Mouse (Mus musculus): ENCODE results near the gene Rad51ap2. TPM values are rescaled to one million over a fixed set of nuclear protein-coding genes. Genes with fewer than 3 reads are reported as not detected.
A peak's percentile ranks its signal among the peaks of the same experiment; 100 is the strongest.

The Rad51ap2 gene
- polyA plus RNA-seq (2015; fragmentation: Nextera tagmentation; extraction: Ambion mirVana), result 0.43 and 0.46 TPM in 2 replicates

GRCm38 (mm10) chr12:11455549-11456194, at the start of gene Rad51ap2:
Gene Rad51ap2, plus strand, starts transcription at chr12:11456079.
- peak; percentile 100 for ATAC-seq (ENCODE audit: borderline replicate concordance, extremely low read depth, low FRiP score, low TSS enrichment)
- peak within 1 kb of the TSS; percentile 51 for H3K9ac ChIP-seq
- peaks cover 11% of the 10 kb centered on the region for H3K27me3 ChIP-seq
- no peaks in the 10 kb centered on the region for H3K9me3 ChIP-seq
- 1% methylated on average over 36 of the region's 40 CpGs for WGBS
- no peak within 1 kb of the TSS for H3K27ac ChIP-seq
- peaks cover 5% of the 10 kb centered on the region; the same call in 1 of the 2 replicates for H3K4me1 ChIP-seq
- H3K4me3 ChIP-seq, result peak within 1 kb of the TSS; percentile 54
- no peaks in the 10 kb centered on the region for H3K36me3 ChIP-seq
- H3K4me2 ChIP-seq, result peak within 1 kb of the TSS; percentile 97

DNA sequence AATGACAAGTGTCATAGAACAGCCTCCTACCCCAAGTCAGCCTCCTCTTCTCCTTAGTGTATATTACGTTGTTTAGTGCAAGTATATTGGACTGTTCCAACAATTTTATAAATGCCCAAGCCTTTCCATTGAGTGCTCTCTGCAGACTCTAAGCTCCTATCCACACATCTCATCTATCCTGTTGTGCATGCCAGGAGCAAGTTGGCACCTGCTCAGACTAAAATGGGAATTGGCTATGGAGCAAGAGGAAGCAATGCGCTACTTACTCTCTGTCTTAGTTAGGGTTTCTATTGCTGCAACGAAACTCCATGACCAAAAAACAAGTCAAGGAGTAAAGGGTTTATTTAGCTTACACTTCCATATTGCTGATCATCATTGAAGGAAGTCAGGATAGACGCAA, 48.2 kb upstream of the Rad51ap2 start:
- H3K4me3 ChIP-seq, result no peak overlapping the region
- no peaks in the 10 kb centered on the region for H3K9me3 ChIP-seq
- no peaks in the 10 kb centered on the region for H3K36me3 ChIP-seq
- no peak overlapping the region for H3K27ac ChIP-seq
- no peaks in the 10 kb centered on the region for H3K27me3 ChIP-seq
- no peak overlapping the region for H3K4me2 ChIP-seq
- H3K4me1 ChIP-seq, result no peaks in the 10 kb centered on the region
- WGBS, result 83% methylated on average over 4 of the region's 4 CpGs
- H3K9ac ChIP-seq, result no peak overlapping the region
- no peak for ATAC-seq (ENCODE audit: borderline replicate concordance, extremely low read depth, low FRiP score, low TSS enrichment)

DNA sequence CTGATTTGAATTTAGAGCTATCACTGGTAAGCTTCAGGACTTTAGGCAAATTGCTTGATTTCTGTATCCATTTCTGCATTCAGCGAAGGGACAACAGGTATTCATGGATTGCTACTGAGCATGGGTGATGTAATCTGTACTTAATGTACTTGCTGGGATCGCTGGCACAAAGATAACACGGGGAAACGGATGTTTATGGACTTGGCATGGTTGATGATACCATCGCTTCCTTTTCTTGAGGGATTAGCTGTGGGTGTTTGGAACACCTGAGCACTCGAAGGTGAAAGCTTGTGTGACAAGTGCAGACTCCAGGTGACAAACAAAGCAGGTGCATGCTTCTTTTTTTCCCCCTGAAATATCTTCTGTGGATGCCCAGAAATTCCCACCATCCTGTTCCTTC, 37.8 kb upstream of the Rad51ap2 start:
- no peaks in the 10 kb centered on the region for H3K27me3 ChIP-seq
- H3K36me3 ChIP-seq, result no peaks in the 10 kb centered on the region
- no peaks in the 10 kb centered on the region for H3K9me3 ChIP-seq
- no peak overlapping the region for H3K4me3 ChIP-seq
- WGBS, result 63% methylated on average over 6 of the region's 6 CpGs
- no peak overlapping the region for H3K27ac ChIP-seq
- H3K9ac ChIP-seq, result no peak overlapping the region
- no peak for ATAC-seq (ENCODE audit: borderline replicate concordance, extremely low read depth, low FRiP score, low TSS enrichment)
- H3K4me2 ChIP-seq, result no peak overlapping the region
- no peaks in the 10 kb centered on the region for H3K4me1 ChIP-seq

DNA sequence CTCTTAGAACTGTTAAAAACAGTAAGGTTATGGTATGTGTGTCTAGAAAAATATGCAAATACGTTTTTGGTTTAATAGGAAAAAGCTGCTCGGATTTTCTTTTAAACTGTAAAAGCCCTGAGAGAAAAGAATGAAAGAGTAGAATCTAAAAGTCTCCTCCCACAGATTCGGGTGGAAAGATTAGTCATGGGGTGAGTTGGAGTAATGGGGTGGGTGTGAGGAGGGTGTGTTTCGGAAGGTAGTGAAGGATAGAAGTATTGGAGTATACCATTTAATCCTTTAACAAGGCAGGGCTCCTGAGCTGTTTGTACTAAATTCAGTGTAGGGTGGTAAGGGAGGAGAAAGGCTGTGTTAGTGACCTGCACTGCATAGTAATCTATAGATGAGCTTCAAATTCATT, 28.5 kb upstream of the Rad51ap2 start:
- ATAC-seq (ENCODE audit: borderline replicate concordance, extremely low read depth, low FRiP score, low TSS enrichment), result no peak
- no peaks in the 10 kb centered on the region for H3K9me3 ChIP-seq
- H3K4me1 ChIP-seq, result no peaks in the 10 kb centered on the region
- H3K27ac ChIP-seq, result no peak overlapping the region
- no peaks in the 10 kb centered on the region for H3K36me3 ChIP-seq
- 63% methylated on average over 4 of the region's 4 CpGs for WGBS
- H3K4me3 ChIP-seq, result no peak overlapping the region
- no peak overlapping the region for H3K4me2 ChIP-seq
- H3K27me3 ChIP-seq, result no peaks in the 10 kb centered on the region
- no peak overlapping the region for H3K9ac ChIP-seq

- Histone ChIP-seq H3K27me3 (peaks cover 38% of the 10 kb centered on the region), H3K9ac (no peak overlapping the region), H3K4me2 (no peak overlapping the region), H3K4me3 (no peak overlapping the region), H3K4me1 (peaks cover 14% of the 10 kb centered on the region), H3K36me3 (no peaks in the 10 kb centered on the region), H3K27ac (no peak overlapping the region), H3K9me3 (no peaks in the 10 kb centered on the region)
- ATAC-seq (ENCODE audit: borderline replicate concordance, extremely low read depth, low FRiP score, low TSS enrichment), result no peak
- 93% methylated on average over 1 of the region's 1 CpGs for WGBS
Observed at GRCm38 (mm10) chr12:11433126-11433525, 22.8 kb upstream of the Rad51ap2 start.

DNA sequence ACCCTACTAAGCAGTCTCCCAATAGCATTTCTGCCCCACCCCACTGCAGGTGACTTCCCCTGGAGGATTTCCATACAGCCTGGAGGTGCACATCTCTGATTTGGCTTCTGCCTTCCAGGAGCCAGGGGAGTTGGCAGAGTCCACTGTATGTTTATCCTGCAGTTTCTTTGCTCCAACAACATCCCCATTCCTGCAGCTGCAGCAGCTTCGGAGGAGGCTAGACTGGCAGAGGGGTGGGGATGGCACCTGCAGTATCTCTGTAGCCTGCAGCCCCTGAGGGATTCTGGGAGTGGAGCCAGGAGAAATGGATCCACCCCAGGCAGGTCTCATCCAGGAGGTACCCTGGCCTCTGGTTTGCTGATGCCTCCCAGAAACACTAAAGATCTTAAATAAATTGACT, 22.2 kb upstream of the Rad51ap2 start:
- no peaks in the 10 kb centered on the region for H3K9me3 ChIP-seq
- WGBS, result 55% methylated on average over 1 of the region's 1 CpGs
- no peak for ATAC-seq (ENCODE audit: borderline replicate concordance, extremely low read depth, low FRiP score, low TSS enrichment)
- H3K9ac ChIP-seq, result no peak overlapping the region
- H3K4me1 ChIP-seq, result peaks cover 14% of the 10 kb centered on the region
- H3K4me3 ChIP-seq, result no peak overlapping the region
- H3K36me3 ChIP-seq, result no peaks in the 10 kb centered on the region
- H3K27ac ChIP-seq, result no peak overlapping the region
- H3K4me2 ChIP-seq, result no peak overlapping the region
- peaks cover 44% of the 10 kb centered on the region for H3K27me3 ChIP-seq

DNA sequence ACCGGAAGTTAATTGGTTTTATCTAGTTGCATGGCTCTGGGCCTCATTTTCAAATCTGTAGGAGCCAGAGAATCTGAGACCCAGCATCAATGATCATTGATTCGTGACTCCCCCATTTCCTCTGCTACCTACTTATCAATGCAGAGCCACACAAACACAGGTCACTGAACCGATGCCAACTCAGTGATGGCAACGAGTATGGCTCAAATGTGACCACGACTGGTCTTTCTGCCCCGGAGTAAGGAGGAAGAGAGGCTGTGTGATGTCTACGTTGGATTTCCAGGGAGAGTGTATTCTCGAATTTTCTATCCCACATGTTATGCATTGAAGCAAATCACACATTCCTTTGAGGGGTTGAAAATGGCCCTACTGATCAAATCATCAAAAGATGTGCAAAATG, 21.4 kb upstream of the Rad51ap2 start:
- no peak overlapping the region for H3K4me2 ChIP-seq

GRCm38 (mm10) chr12:11435246-11436022, 20.4 kb upstream of the Rad51ap2 start:
- Histone ChIP-seq H3K4me3 (peak overlapping the region; percentile 44), H3K27ac (no peak overlapping the region), H3K27me3 (peaks cover 46% of the 10 kb centered on the region), H3K4me2 (peak overlapping the region; percentile 62), H3K4me1 (peaks cover 14% of the 10 kb centered on the region), H3K9ac (no peak overlapping the region), H3K36me3 (no peaks in the 10 kb centered on the region), H3K9me3 (no peaks in the 10 kb centered on the region)
- WGBS, result 5% methylated on average over 15 of the region's 15 CpGs
- no peak for ATAC-seq (ENCODE audit: borderline replicate concordance, extremely low read depth, low FRiP score, low TSS enrichment)

More for the DNA sequence above, 21.4 kb upstream of the Rad51ap2 start:
- Histone ChIP-seq H3K36me3 (no peaks in the 10 kb centered on the region), H3K4me1 (peaks cover 14% of the 10 kb centered on the region), H3K9me3 (no peaks in the 10 kb centered on the region), H3K4me3 (no peak overlapping the region), H3K9ac (no peak overlapping the region), H3K27ac (no peak overlapping the region), H3K27me3 (peaks cover 46% of the 10 kb centered on the region)
- ATAC-seq (ENCODE audit: borderline replicate concordance, extremely low read depth, low FRiP score, low TSS enrichment), result no peak
- WGBS, result 71% methylated on average over 8 of the region's 8 CpGs

DNA sequence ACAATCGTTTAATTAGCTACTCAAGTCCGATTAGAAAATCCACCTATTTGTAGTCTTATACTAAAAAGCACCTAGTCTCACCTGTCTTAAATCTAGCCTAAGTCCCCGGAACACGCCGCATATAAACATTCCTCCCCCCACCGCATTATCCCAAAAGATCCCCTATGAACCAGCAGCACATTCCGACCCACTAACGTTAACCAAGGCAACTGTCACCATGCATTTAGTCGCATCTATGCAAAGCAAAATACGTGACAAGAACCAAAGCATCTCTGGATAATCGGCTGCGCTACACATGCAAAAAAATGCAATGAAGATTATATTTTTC, 19.9 kb upstream of the Rad51ap2 start:
- Histone ChIP-seq H3K9ac (peak overlapping the region; percentile 33; the same call in 1 of the 2 replicates), H3K4me3 (peak overlapping the region; percentile 44), H3K4me2 (peak overlapping the region; percentile 62), H3K27ac (no peak overlapping the region), H3K36me3 (no peaks in the 10 kb centered on the region), H3K4me1 (peaks cover 14% of the 10 kb centered on the region), H3K9me3 (no peaks in the 10 kb centered on the region), H3K27me3 (peaks cover 46% of the 10 kb centered on the region)
- 3% methylated on average over 12 of the region's 12 CpGs for WGBS
- no peak for ATAC-seq (ENCODE audit: borderline replicate concordance, extremely low read depth, low FRiP score, low TSS enrichment)

DNA sequence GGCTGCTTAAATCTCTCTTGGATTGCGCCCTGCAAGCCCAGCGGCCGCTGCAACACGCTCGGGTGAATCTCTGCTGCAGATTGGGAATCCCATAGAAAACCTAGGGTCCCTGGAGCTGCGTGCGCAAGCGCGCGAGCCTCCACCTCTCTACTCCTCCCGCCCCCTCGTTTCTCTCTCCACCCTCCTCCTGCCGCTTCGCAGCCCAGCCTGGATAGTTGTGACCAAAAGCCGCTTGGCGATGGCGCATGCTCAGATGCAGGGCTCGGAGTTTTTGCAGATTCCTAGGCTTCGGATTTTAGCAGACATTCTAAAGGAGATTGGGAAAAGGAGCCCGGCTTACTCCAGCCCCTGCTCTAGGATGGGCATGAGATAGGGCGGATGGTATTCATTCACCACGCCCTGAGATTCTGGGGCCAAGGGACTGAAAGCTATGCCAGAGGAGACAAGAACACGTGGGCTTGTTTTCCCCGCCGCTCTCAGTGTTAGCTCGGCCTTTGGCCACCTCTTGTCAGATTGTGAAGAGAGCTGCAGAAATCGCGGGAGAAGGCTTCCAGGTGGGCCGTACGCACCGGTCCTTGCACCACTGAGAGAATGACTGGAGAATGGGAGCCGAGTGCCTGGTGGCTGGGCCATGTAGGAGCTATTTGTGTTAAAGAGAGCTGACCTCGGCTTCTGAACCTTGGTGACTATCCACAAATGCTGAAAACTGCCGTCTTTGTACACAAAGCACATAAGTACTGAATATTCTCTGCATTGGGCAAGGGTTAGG, 19.2 kb upstream of the Rad51ap2 start, which contains the start of gene Vsnl1:
Vsnl1 (minus strand) TSS at position 117 of the 769 bp plus-strand sequence.
- H3K27ac ChIP-seq, result no peak within 1 kb of the TSS
- H3K36me3 ChIP-seq, result no peaks in the 10 kb centered on the region
- 5% methylated on average over 34 of the region's 34 CpGs for WGBS
- peaks cover 14% of the 10 kb centered on the region for H3K4me1 ChIP-seq
- no peaks in the 10 kb centered on the region for H3K9me3 ChIP-seq
- peak within 1 kb of the TSS; percentile 33 for H3K9ac ChIP-seq
- peak; percentile 93 for ATAC-seq (ENCODE audit: borderline replicate concordance, extremely low read depth, low FRiP score, low TSS enrichment)
- peak within 1 kb of the TSS; percentile 62 for H3K4me2 ChIP-seq
- peaks cover 46% of the 10 kb centered on the region for H3K27me3 ChIP-seq
- peak within 1 kb of the TSS; percentile 44 for H3K4me3 ChIP-seq

GRCm38 (mm10) chr12:11437266-11437906, 18.5 kb upstream of the Rad51ap2 start:
- WGBS, result 19% methylated on average over 17 of the region's 17 CpGs
- no peak overlapping the region for H3K9ac ChIP-seq
- peak overlapping the region; percentile 44 for H3K4me3 ChIP-seq
- H3K27ac ChIP-seq, result no peak overlapping the region
- peaks cover 46% of the 10 kb centered on the region for H3K27me3 ChIP-seq
- no peaks in the 10 kb centered on the region for H3K36me3 ChIP-seq
- ATAC-seq (ENCODE audit: borderline replicate concordance, extremely low read depth, low FRiP score, low TSS enrichment), result peak; percentile 40
- H3K4me2 ChIP-seq, result peak overlapping the region; percentile 62
- no peaks in the 10 kb centered on the region for H3K9me3 ChIP-seq
- H3K4me1 ChIP-seq, result peaks cover 14% of the 10 kb centered on the region

Measured in lung, embryonic 15.5 days (tissue).